Mouse (Mus musculus): ENCODE measurements around the gene B230217C12Rik. TPM values are rescaled to one million over a fixed set of nuclear protein-coding genes. Genes with fewer than 3 reads are reported as not detected.
A peak's percentile ranks its signal among the peaks of the same experiment; 100 is the strongest.

The B230217C12Rik gene
- polyA plus RNA-seq, 1 experiment from 2014 or later: 5.4 TPM

GRCm38 (mm10) chr11:97825295-97825694, 15.3 kb upstream of the B230217C12Rik start:
- Histone ChIP-seq H3K9me3 (ENCODE audit: control insufficient read depth, low read length) (no peaks in the 10 kb centered on the region), H3K27me3 (replicated peaks; ENCODE audit: control insufficient read depth, insufficient read depth, low read length) (no peaks in the 10 kb centered on the region), H3K4me2 (no peak overlapping the region), H3K4me1 (replicated peaks; ENCODE audit: control insufficient read depth, insufficient read depth, low read length) (peaks cover 23% of the 10 kb centered on the region), H3K27ac (ENCODE audit: low read depth, low read length) (no peak overlapping the region), H3K36me3 (ENCODE audit: control insufficient read depth, insufficient read depth, low read length) (peaks cover 8% of the 10 kb centered on the region; the same call in 1 of the 2 replicates), H3K4me3 (ENCODE audit: low read depth, low read length) (no peak overlapping the region), H3K9ac (ENCODE audit: low read depth, low read length) (no peak overlapping the region)
- 70% methylated on average over 10 of the region's 10 CpGs for WGBS
- DNase-seq (ENCODE audit: low spot score) (no peak), ATAC-seq (replicated peaks; ENCODE audit: low FRiP score) (no peak)

- DNase-seq (ENCODE audit: low spot score) (no peak), ATAC-seq (replicated peaks; ENCODE audit: low FRiP score) (no peak)
- Histone ChIP-seq H3K4me2 (peak overlapping the region; percentile 8; the same call in 1 of the 2 replicates), H3K9ac (ENCODE audit: low read depth, low read length) (no peak overlapping the region), H3K36me3 (ENCODE audit: control insufficient read depth, insufficient read depth, low read length) (peaks cover 8% of the 10 kb centered on the region; the same call in 1 of the 2 replicates), H3K4me3 (ENCODE audit: low read depth, low read length) (no peak overlapping the region), H3K27ac (ENCODE audit: low read depth, low read length) (0 out of 2 replicates have a peak overlapping the region, but pooled peaks have one; percentile 9), H3K27me3 (replicated peaks; ENCODE audit: control insufficient read depth, insufficient read depth, low read length) (no peaks in the 10 kb centered on the region), H3K9me3 (ENCODE audit: control insufficient read depth, low read length) (no peaks in the 10 kb centered on the region), H3K4me1 (replicated peaks; ENCODE audit: control insufficient read depth, insufficient read depth, low read length) (peaks cover 18% of the 10 kb centered on the region)
- WGBS: 67% methylated on average over 9 of the region's 9 CpGs
Measured at GRCm38 (mm10) chr11:97825971-97826370, 14.6 kb upstream of the B230217C12Rik start.

GRCm38 (mm10) chr11:97826414-97826813, 14.2 kb upstream of the B230217C12Rik start:
- no peak for DNase-seq (ENCODE audit: low spot score)
- Histone ChIP-seq H3K4me1 (replicated peaks; ENCODE audit: control insufficient read depth, insufficient read depth, low read length) (peaks cover 14% of the 10 kb centered on the region), H3K9me3 (ENCODE audit: control insufficient read depth, low read length) (no peaks in the 10 kb centered on the region)

GRCm38 (mm10) chr11:97827654-97828053, 12.9 kb upstream of the B230217C12Rik start:
- H3K4me1 ChIP-seq (replicated peaks; ENCODE audit: control insufficient read depth, insufficient read depth, low read length): peaks cover 11% of the 10 kb centered on the region
- H3K27ac ChIP-seq (ENCODE audit: low read depth, low read length): no peak overlapping the region
- no peak for DNase-seq (ENCODE audit: low spot score)
- no peak overlapping the region for H3K4me3 ChIP-seq (ENCODE audit: low read depth, low read length)
- H3K9me3 ChIP-seq (ENCODE audit: control insufficient read depth, low read length): no peaks in the 10 kb centered on the region
- H3K9ac ChIP-seq (ENCODE audit: low read depth, low read length): no peak overlapping the region
- no peak overlapping the region for H3K4me2 ChIP-seq
- ATAC-seq (replicated peaks; ENCODE audit: low FRiP score): no peak
- peaks cover 6% of the 10 kb centered on the region; the same call in 1 of the 2 replicates for H3K36me3 ChIP-seq (ENCODE audit: control insufficient read depth, insufficient read depth, low read length)
- WGBS: 72% methylated on average over 6 of the region's 6 CpGs
- H3K27me3 ChIP-seq (replicated peaks; ENCODE audit: control insufficient read depth, insufficient read depth, low read length): no peaks in the 10 kb centered on the region

More at GRCm38 (mm10) chr11:97826414-97826813, 14.2 kb upstream of the B230217C12Rik start:
- peak overlapping the region; percentile 8; the same call in 1 of the 2 replicates for H3K4me2 ChIP-seq
- H3K36me3 ChIP-seq (ENCODE audit: control insufficient read depth, insufficient read depth, low read length): peaks cover 7% of the 10 kb centered on the region; the same call in 1 of the 2 replicates
- ATAC-seq (replicated peaks; ENCODE audit: low FRiP score): no peak
- 46% methylated on average over 7 of the region's 7 CpGs for WGBS
- H3K27me3 ChIP-seq (replicated peaks; ENCODE audit: control insufficient read depth, insufficient read depth, low read length): no peaks in the 10 kb centered on the region
- no peak overlapping the region for H3K4me3 ChIP-seq (ENCODE audit: low read depth, low read length)
- H3K9ac ChIP-seq (ENCODE audit: low read depth, low read length): no peak overlapping the region
- H3K27ac ChIP-seq (ENCODE audit: low read depth, low read length): 0 out of 2 replicates have a peak overlapping the region, but pooled peaks have one; percentile 9

- no peaks in the 10 kb centered on the region for H3K27me3 ChIP-seq (replicated peaks; ENCODE audit: control insufficient read depth, insufficient read depth, low read length)
- ATAC-seq (replicated peaks; ENCODE audit: low FRiP score): no peak
- H3K4me3 ChIP-seq (ENCODE audit: low read depth, low read length): no peak overlapping the region
- 71% methylated on average over 7 of the region's 7 CpGs for WGBS
- no peaks in the 10 kb centered on the region for H3K9me3 ChIP-seq (ENCODE audit: control insufficient read depth, low read length)
- H3K27ac ChIP-seq (ENCODE audit: low read depth, low read length): peak overlapping the region; percentile 13; the same call in 1 of the 2 replicates
- peaks cover 11% of the 10 kb centered on the region; the same call in 1 of the 2 replicates for H3K4me1 ChIP-seq (replicated peaks; ENCODE audit: control insufficient read depth, insufficient read depth, low read length)
- DNase-seq (ENCODE audit: low spot score): no peak
- H3K4me2 ChIP-seq: no peak overlapping the region
- H3K36me3 ChIP-seq (ENCODE audit: control insufficient read depth, insufficient read depth, low read length): peaks cover 12% of the 10 kb centered on the region
- no peak overlapping the region for H3K9ac ChIP-seq (ENCODE audit: low read depth, low read length)
Measured at GRCm38 (mm10) chr11:97829365-97829764, 11.2 kb upstream of the B230217C12Rik start.

- no peaks in the 10 kb centered on the region for H3K27me3 ChIP-seq (replicated peaks; ENCODE audit: control insufficient read depth, insufficient read depth, low read length)
- no peak overlapping the region for H3K9ac ChIP-seq (ENCODE audit: low read depth, low read length)
- H3K4me3 ChIP-seq (ENCODE audit: low read depth, low read length): no peak overlapping the region
- H3K4me2 ChIP-seq: no peak overlapping the region
- peaks cover 15% of the 10 kb centered on the region for H3K36me3 ChIP-seq (ENCODE audit: control insufficient read depth, insufficient read depth, low read length)
- ATAC-seq (replicated peaks; ENCODE audit: low FRiP score): no peak
- peaks cover 11% of the 10 kb centered on the region; the same call in 1 of the 2 replicates for H3K4me1 ChIP-seq (replicated peaks; ENCODE audit: control insufficient read depth, insufficient read depth, low read length)
- H3K9me3 ChIP-seq (ENCODE audit: control insufficient read depth, low read length): no peaks in the 10 kb centered on the region
- 52% methylated on average over 12 of the region's 12 CpGs for WGBS
- H3K27ac ChIP-seq (ENCODE audit: low read depth, low read length): no peak overlapping the region
- DNase-seq (ENCODE audit: low spot score): no peak
Measured at GRCm38 (mm10) chr11:97829913-97830476, 10.6 kb upstream of the B230217C12Rik start.

- no peak overlapping the region for H3K27ac ChIP-seq (ENCODE audit: low read depth, low read length)
- no peak overlapping the region for H3K9ac ChIP-seq (ENCODE audit: low read depth, low read length)
- H3K4me2 ChIP-seq: no peak overlapping the region
- no peaks in the 10 kb centered on the region for H3K9me3 ChIP-seq (ENCODE audit: control insufficient read depth, low read length)
- no peak for ATAC-seq (replicated peaks; ENCODE audit: low FRiP score)
- WGBS: 68% methylated on average over 6 of the region's 6 CpGs
- H3K4me3 ChIP-seq (ENCODE audit: low read depth, low read length): no peak overlapping the region
- no peak for DNase-seq (ENCODE audit: low spot score)
- no peaks in the 10 kb centered on the region for H3K27me3 ChIP-seq (replicated peaks; ENCODE audit: control insufficient read depth, insufficient read depth, low read length)
- peaks cover 7% of the 10 kb centered on the region; the same call in 1 of the 2 replicates for H3K4me1 ChIP-seq (replicated peaks; ENCODE audit: control insufficient read depth, insufficient read depth, low read length)
- peaks cover 11% of the 10 kb centered on the region for H3K36me3 ChIP-seq (ENCODE audit: control insufficient read depth, insufficient read depth, low read length)
Measured at GRCm38 (mm10) chr11:97830501-97830900, 10.1 kb upstream of the B230217C12Rik start.

- no peaks in the 10 kb centered on the region for H3K9me3 ChIP-seq (ENCODE audit: control insufficient read depth, low read length)
- ATAC-seq (replicated peaks; ENCODE audit: low FRiP score): no peak
- 0 out of 2 replicates have a peak, but pooled peaks cover 2% of the 10 kb centered on the region for H3K4me1 ChIP-seq (replicated peaks; ENCODE audit: control insufficient read depth, insufficient read depth, low read length)
- no peak overlapping the region for H3K4me3 ChIP-seq (ENCODE audit: low read depth, low read length)
- H3K9ac ChIP-seq (ENCODE audit: low read depth, low read length): no peak overlapping the region
- peaks cover 11% of the 10 kb centered on the region for H3K36me3 ChIP-seq (ENCODE audit: control insufficient read depth, insufficient read depth, low read length)
- DNase-seq (ENCODE audit: low spot score): peak; percentile 29
- WGBS: 88% methylated on average over 11 of the region's 11 CpGs
- H3K4me2 ChIP-seq: no peak overlapping the region
- H3K27me3 ChIP-seq (replicated peaks; ENCODE audit: control insufficient read depth, insufficient read depth, low read length): no peaks in the 10 kb centered on the region
- no peak overlapping the region for H3K27ac ChIP-seq (ENCODE audit: low read depth, low read length)
Measured at GRCm38 (mm10) chr11:97832001-97832400, 8.6 kb upstream of the B230217C12Rik start.

GRCm38 (mm10) chr11:97833352-97833751, 7.2 kb upstream of the B230217C12Rik start:
- DNase-seq (ENCODE audit: low spot score) (no peak), ATAC-seq (replicated peaks; ENCODE audit: low FRiP score) (no peak)
- H3K4me1 ChIP-seq (replicated peaks; ENCODE audit: control insufficient read depth, insufficient read depth, low read length): peaks cover 12% of the 10 kb centered on the region
- no peak overlapping the region for H3K27ac ChIP-seq (ENCODE audit: low read depth, low read length)
- H3K36me3 ChIP-seq (ENCODE audit: control insufficient read depth, insufficient read depth, low read length): peaks cover 11% of the 10 kb centered on the region
- 86% methylated on average over 15 of the region's 15 CpGs for WGBS
- no peaks in the 10 kb centered on the region for H3K27me3 ChIP-seq (replicated peaks; ENCODE audit: control insufficient read depth, insufficient read depth, low read length)
- H3K9ac ChIP-seq (ENCODE audit: low read depth, low read length): no peak overlapping the region
- H3K4me2 ChIP-seq: no peak overlapping the region
- no peak overlapping the region for H3K4me3 ChIP-seq (ENCODE audit: low read depth, low read length)
- no peaks in the 10 kb centered on the region for H3K9me3 ChIP-seq (ENCODE audit: control insufficient read depth, low read length)
